ENCODE assay signal across 12 mouse cellular contexts in genomic region chr7:4999876-5000275, GRCm38 (mm10). TPM values are rescaled to one million over a fixed set of nuclear protein-coding genes. Genes with fewer than 3 reads are reported as not detected.
DNase-seq lines count a peak whose midpoint lies in the region; ATAC-seq and TF ChIP-seq lines count a peak whose summit lies in the region.
"Had no signal": no experiment of that assay in that cellular context is flagged by ENCODE, and none has a peak within 500 bp of the region (broad histone marks: within the 10 kb centered on the region; RNA-seq: fewer than 3 reads in every experiment).

No protein-coding gene starts in this region.

- H3K9ac ChIP-seq in intestine, postnatal 0 days (ENCODE audit: low read depth, low read length) = no peak overlapping the region
- H3K9ac ChIP-seq in intestine, embryonic 16.5 days (ENCODE audit: low read depth, low read length) = no peak overlapping the region
- H3K9ac ChIP-seq: embryonic facial prominence, embryonic 15.5 days; neural tube, embryonic 13.5 days; stomach, embryonic 15.5 days had no signal

- no peak for TF ChIP-seq POLR2A in thymus, adult 2 months (IDR thresholded peaks at IDR 0.05; ENCODE audit: control insufficient read depth, extremely low read depth, insufficient read depth, low read length, poor library complexity)

- ATAC-seq in intestine, postnatal 0 days = no peak
- no peak for ATAC-seq in intestine, embryonic 16.5 days

- no peak overlapping the region for H3K27ac ChIP-seq in intestine, postnatal 0 days (ENCODE audit: low read depth, low read length)
- H3K27ac ChIP-seq in intestine, embryonic 16.5 days (ENCODE audit: low read length) = no peak overlapping the region
- no peak overlapping the region for H3K27ac ChIP-seq in thymus, adult 2 months (ENCODE audit: control insufficient read depth, insufficient read depth, low read length)
- H3K27ac ChIP-seq: embryonic facial prominence, embryonic 15.5 days; macrophage; neural tube, embryonic 13.5 days; stomach, embryonic 15.5 days had no signal

- H3K9me3 ChIP-seq in intestine, postnatal 0 days (ENCODE audit: control insufficient read depth) = no peaks in the 10 kb centered on the region
- H3K9me3 ChIP-seq in intestine, embryonic 16.5 days (ENCODE audit: control insufficient read depth, low read length) = no peaks in the 10 kb centered on the region
- H3K9me3 ChIP-seq: embryonic facial prominence, embryonic 15.5 days; neural tube, embryonic 13.5 days; stomach, embryonic 15.5 days had no signal

- no peak overlapping the region for H3K4me2 ChIP-seq in intestine, postnatal 0 days (replicated peaks; ENCODE audit: low read depth)
- no peak overlapping the region for H3K4me2 ChIP-seq in intestine, embryonic 16.5 days (ENCODE audit: low read depth, low read length)
- H3K4me2 ChIP-seq: embryonic facial prominence, embryonic 15.5 days; neural tube, embryonic 13.5 days; stomach, embryonic 15.5 days had no signal

- peak; percentile 61 for TF ChIP-seq CTCF in intestine, postnatal 0 days (IDR thresholded peaks at IDR 0.05; ENCODE audit: low read depth)
- TF ChIP-seq CTCF in thymus, adult 2 months (IDR thresholded peaks at IDR 0.05; ENCODE audit: borderline replicate concordance, control insufficient read depth, extremely low read depth, insufficient read depth, low read length, poor library complexity) = no peak

- DNase-seq in thymus, adult 2 months = peak; percentile 48
- no peak for DNase-seq in thymus, postnatal 10 days (ENCODE audit: low spot score in 2 of 2)
- peak; percentile 43 to 45 for DNase-seq in kidney, postnatal 25 days
- no peak for DNase-seq in right cerebral cortex, adult 18-20 months
- DNase-seq in MN1 (ENCODE audit: low spot score) = no peak
- DNase-seq in ovary, postnatal 14 days (ENCODE audit: low spot score) = no peak

- H3K4me1 ChIP-seq in intestine, postnatal 0 days (replicated peaks; ENCODE audit: control insufficient read depth, insufficient read depth, low read length) = no peaks in the 10 kb centered on the region
- H3K4me1 ChIP-seq in intestine, embryonic 16.5 days (ENCODE audit: control insufficient read depth, insufficient read depth, low read length) = peaks cover 10% of the 10 kb centered on the region
- peaks cover 14% of the 10 kb centered on the region for H3K4me1 ChIP-seq in thymus, adult 2 months (replicated peaks; ENCODE audit: control insufficient read depth, insufficient read depth, low read length)

- WGBS in intestine, postnatal 0 days = 70% methylated on average over 2 of the region's 2 CpGs
- WGBS in intestine, embryonic 16.5 days = 62% methylated on average over 2 of the region's 2 CpGs
- WGBS in thymus, adult 2 months = 71% methylated on average over 2 of the region's 2 CpGs

- no peaks in the 10 kb centered on the region for H3K27me3 ChIP-seq in intestine, postnatal 0 days (replicated peaks; ENCODE audit: control insufficient read depth, insufficient read depth, low read length)
- no peaks in the 10 kb centered on the region for H3K27me3 ChIP-seq in intestine, embryonic 16.5 days (replicated peaks; ENCODE audit: control insufficient read depth, insufficient read depth, low read length)
- no peaks in the 10 kb centered on the region for H3K27me3 ChIP-seq in thymus, adult 2 months (ENCODE audit: control insufficient read depth, insufficient read depth, low read length)
- H3K27me3 ChIP-seq: embryonic facial prominence, embryonic 15.5 days; neural tube, embryonic 13.5 days; stomach, embryonic 15.5 days had no signal

- H3K4me3 ChIP-seq in intestine, postnatal 0 days (ENCODE audit: low read depth, low read length) = no peak overlapping the region
- H3K4me3 ChIP-seq in intestine, embryonic 16.5 days (ENCODE audit: low read length) = no peak overlapping the region
- H3K4me3 ChIP-seq in thymus, adult 2 months (ENCODE audit: control insufficient read depth, insufficient read depth, low read length) = no peak overlapping the region
- H3K4me3 ChIP-seq: embryonic facial prominence, embryonic 15.5 days; neural tube, embryonic 13.5 days; stomach, embryonic 15.5 days had no signal

- no peaks in the 10 kb centered on the region for H3K36me3 ChIP-seq in intestine, postnatal 0 days (ENCODE audit: control insufficient read depth, insufficient read depth)
- no peaks in the 10 kb centered on the region for H3K36me3 ChIP-seq in intestine, embryonic 16.5 days (ENCODE audit: control insufficient read depth, insufficient read depth, low read length)
- H3K36me3 ChIP-seq in thymus, adult 2 months (ENCODE audit: control insufficient read depth, insufficient read depth, low read length) = no peaks in the 10 kb centered on the region
- H3K36me3 ChIP-seq: embryonic facial prominence, embryonic 15.5 days; neural tube, embryonic 13.5 days; stomach, embryonic 15.5 days had no signal

RNA-seq across cellular contexts. Expression of gene Zfp579, which starts 3.9 kb away (rescaled TPM):
- polyA plus RNA-seq in intestine, postnatal 0 days (2015; fragmentation: Nextera tagmentation; extraction: Ambion mirVana) = 10.5 and 12.9 TPM in 2 replicates
- 20.3 and 21.7 TPM in 2 replicates for polyA plus RNA-seq in intestine, embryonic 16.5 days (2015; fragmentation: Nextera tagmentation; extraction: Ambion mirVana)
- polyA plus RNA-seq in thymus, adult 2 months (2012; rRNA removed) = 125 and 133 TPM in 2 replicates

RNA-seq across cellular contexts. Expression of gene Zfp524, which starts 14.3 kb away (rescaled TPM):
- polyA plus RNA-seq in intestine, postnatal 0 days (2015; fragmentation: Nextera tagmentation; extraction: Ambion mirVana) = 21.9 and 22.6 TPM in 2 replicates
- 24.3 and 27.3 TPM in 2 replicates for polyA plus RNA-seq in intestine, embryonic 16.5 days (2015; fragmentation: Nextera tagmentation; extraction: Ambion mirVana)
- 52.2 and 54.6 TPM in 2 replicates for polyA plus RNA-seq in thymus, adult 2 months (2012; rRNA removed)

RNA-seq across cellular contexts. Expression of gene Fiz1, which starts 14.6 kb away (rescaled TPM):
- 15.5 and 16.1 TPM in 2 replicates for polyA plus RNA-seq in intestine, postnatal 0 days (2015; fragmentation: Nextera tagmentation; extraction: Ambion mirVana)
- 25.4 and 27.1 TPM in 2 replicates for polyA plus RNA-seq in intestine, embryonic 16.5 days (2015; fragmentation: Nextera tagmentation; extraction: Ambion mirVana)
- polyA plus RNA-seq in thymus, adult 2 months (2012; rRNA removed) = 79.3 and 85.2 TPM in 2 replicates

RNA-seq across cellular contexts. Expression of gene Gm44973, which starts 15.4 kb away (rescaled TPM):
- 4.4 and 4.7 TPM in 2 replicates for polyA plus RNA-seq in intestine, postnatal 0 days (2015; fragmentation: Nextera tagmentation; extraction: Ambion mirVana)
- 3.6 and 4.7 TPM in 2 replicates for polyA plus RNA-seq in intestine, embryonic 16.5 days (2015; fragmentation: Nextera tagmentation; extraction: Ambion mirVana)
- not detected in 2 replicates for polyA plus RNA-seq in thymus, adult 2 months (2012; rRNA removed)
- polyA plus RNA-seq: embryonic facial prominence, embryonic 15.5 days; macrophage; neural tube, embryonic 13.5 days had no signal

RNA-seq across cellular contexts. Expression of gene Zfp865, which starts 20.3 kb away (rescaled TPM):
- polyA plus RNA-seq in intestine, postnatal 0 days (2015; fragmentation: Nextera tagmentation; extraction: Ambion mirVana) = 2.3 and 2.6 TPM in 2 replicates
- polyA plus RNA-seq in intestine, embryonic 16.5 days (2015; fragmentation: Nextera tagmentation; extraction: Ambion mirVana) = 3.5 and 4.0 TPM in 2 replicates
- 105 and 120 TPM in 2 replicates for polyA plus RNA-seq in thymus, adult 2 months (2012; rRNA removed)

Comparison
In these comparisons a context has a peak if more than half of its experiments do, and no peak if none do; other contexts are left out.
1. DNase-seq: peak in thymus, adult 2 months (single experiment) and kidney, postnatal 25 days (2 of 2); none in thymus, postnatal 10 days (0 of 2), right cerebral cortex, adult 18-20 months (single experiment), MN1 (single experiment) and ovary, postnatal 14 days (single experiment).